In the genomic region with DNA sequence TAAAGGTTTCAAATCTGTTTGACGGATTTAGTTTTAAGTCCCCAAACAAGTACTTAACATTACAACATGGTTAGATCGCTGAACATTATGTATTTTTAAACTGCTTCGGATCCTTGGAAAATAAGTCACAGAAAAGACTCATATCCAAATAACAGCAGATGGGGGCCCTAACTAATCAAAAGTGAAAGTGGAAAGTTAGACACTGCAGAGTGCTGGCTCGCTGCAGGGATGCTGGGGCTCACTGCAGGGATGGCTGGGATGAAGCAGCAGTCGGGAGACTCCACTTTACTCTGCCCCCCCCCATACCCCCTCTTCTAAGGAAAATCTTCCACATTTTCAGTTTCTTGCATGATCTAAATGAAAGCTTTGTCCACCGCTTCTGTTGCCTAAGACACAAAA, we compare ENCODE assay signal across 8 mouse cellular contexts.
DNase-seq lines count a peak whose midpoint lies in the region; ATAC-seq lines count a peak whose summit lies in the region.

No protein-coding gene starts in this region.

- H3K9ac ChIP-seq in kidney, embryonic 16.5 days (replicated peaks; ENCODE audit: low read length): no peak overlapping the region
- H3K9ac ChIP-seq in heart, embryonic 12.5 days: no peak overlapping the region
- no peak overlapping the region for H3K9ac ChIP-seq in midbrain, embryonic 14.5 days (replicated peaks; ENCODE audit: low read length)

- 72% methylated on average over 6 of the region's 6 CpGs for WGBS in kidney, embryonic 16.5 days
- WGBS in heart, embryonic 12.5 days: 49% methylated on average over 6 of the region's 6 CpGs
- WGBS in midbrain, embryonic 14.5 days: 79% methylated on average over 6 of the region's 6 CpGs

- H3K4me3 ChIP-seq in kidney, embryonic 16.5 days (ENCODE audit: low read length): 0 out of 2 replicates have a peak overlapping the region, but pooled peaks have one; percentile 12
- peak overlapping the region; percentile 13; the same call in 1 of the 2 replicates for H3K4me3 ChIP-seq in heart, embryonic 12.5 days
- no peak overlapping the region for H3K4me3 ChIP-seq in midbrain, embryonic 14.5 days (replicated peaks; ENCODE audit: low read depth, low read length)

- peak overlapping the region; percentile 34 for H3K4me2 ChIP-seq in kidney, embryonic 16.5 days (replicated peaks; ENCODE audit: low read depth, low read length)
- peak overlapping the region; percentile 57 for H3K4me2 ChIP-seq in heart, embryonic 12.5 days
- H3K4me2 ChIP-seq in midbrain, embryonic 14.5 days (ENCODE audit: low read length): no peak overlapping the region

- H3K27ac ChIP-seq in kidney, embryonic 16.5 days (ENCODE audit: low read length): no peak overlapping the region
- peak overlapping the region; percentile 64; the same call in 1 of the 2 replicates for H3K27ac ChIP-seq in heart, embryonic 12.5 days (ENCODE audit: poor library complexity, severe bottlenecking)
- H3K27ac ChIP-seq in midbrain, embryonic 14.5 days (replicated peaks; ENCODE audit: low read depth, low read length): no peak overlapping the region

- H3K9me3 ChIP-seq in kidney, embryonic 16.5 days (ENCODE audit: low read length): peaks cover 8% of the 10 kb centered on the region; the same call in 1 of the 2 replicates
- H3K9me3 ChIP-seq in heart, embryonic 12.5 days (replicated peaks): peaks cover 8% of the 10 kb centered on the region; the same call in 1 of the 2 replicates
- H3K9me3 ChIP-seq in midbrain, embryonic 14.5 days (ENCODE audit: control insufficient read depth, low read length): no peaks in the 10 kb centered on the region

- no peaks in the 10 kb centered on the region for H3K36me3 ChIP-seq in kidney, embryonic 16.5 days (ENCODE audit: insufficient read depth, low read length)
- H3K36me3 ChIP-seq in heart, embryonic 12.5 days: no peaks in the 10 kb centered on the region
- no peaks in the 10 kb centered on the region for H3K36me3 ChIP-seq in midbrain, embryonic 14.5 days (ENCODE audit: control insufficient read depth, insufficient read depth, low read length)

- H3K27me3 ChIP-seq in kidney, embryonic 16.5 days (ENCODE audit: insufficient read depth, low read length): no peaks in the 10 kb centered on the region
- H3K27me3 ChIP-seq in heart, embryonic 12.5 days (replicated peaks): no peaks in the 10 kb centered on the region
- no peaks in the 10 kb centered on the region for H3K27me3 ChIP-seq in midbrain, embryonic 14.5 days (ENCODE audit: control insufficient read depth, insufficient read depth, low read length)

- ATAC-seq in kidney, embryonic 16.5 days (ENCODE audit: low FRiP score, low TSS enrichment): no peak
- ATAC-seq in heart, embryonic 12.5 days (ENCODE audit: insufficient number of reproducible peaks, low FRiP score): 0 out of 2 replicates have a peak, but pooled peaks have one; percentile 63
- no peak for ATAC-seq in midbrain, embryonic 14.5 days (ENCODE audit: low FRiP score, low TSS enrichment)

- no peaks in the 10 kb centered on the region for H3K4me1 ChIP-seq in kidney, embryonic 16.5 days (ENCODE audit: insufficient read depth, low read length)
- peaks cover 26% of the 10 kb centered on the region; the same call in 1 of the 2 replicates for H3K4me1 ChIP-seq in heart, embryonic 12.5 days (replicated peaks)
- H3K4me1 ChIP-seq in midbrain, embryonic 14.5 days (ENCODE audit: control insufficient read depth, insufficient read depth, low read length): no peaks in the 10 kb centered on the region

- no peak for DNase-seq in kidney, postnatal 14 days
- peak; percentile 44 for DNase-seq in adipocyte (ENCODE audit: low spot score)
- peak; percentile 24 for DNase-seq in lung, postnatal 25 days (ENCODE audit: low spot score)
- no peak for DNase-seq in urinary bladder, postnatal 4 days (ENCODE audit: low spot score in 2 of 2)
- DNase-seq in layer of hippocampus, postnatal 10 days (ENCODE audit: low spot score in 2 of 2): no peak
- DNase-seq in midbrain, embryonic 14.5 days: no peak

Comparison
In these comparisons a context has a peak if more than half of its experiments do, and no peak if none do; other contexts are left out.
1. DNase-seq: peak in adipocyte (single experiment) and lung, postnatal 25 days (single experiment); none in kidney, postnatal 14 days (single experiment), urinary bladder, postnatal 4 days (0 of 2), layer of hippocampus, postnatal 10 days (0 of 2) and midbrain, embryonic 14.5 days (single experiment).